Comparison of ENCODE assay signal across 9 mouse cellular contexts in genomic region chr17:36825525-36825924, GRCm38 (mm10). TPM values are rescaled to one million over a fixed set of nuclear protein-coding genes. Genes with fewer than 3 reads are reported as not detected.
A peak's percentile ranks its signal among the peaks of the same experiment; 100 is the strongest.
DNase-seq lines count a peak whose midpoint lies in the region; ATAC-seq and TF ChIP-seq lines count a peak whose summit lies in the region.
"Had no signal": no experiment of that assay in that cellular context is flagged by ENCODE, and none has a peak within 500 bp of the region (broad histone marks: within the 10 kb centered on the region; RNA-seq: fewer than 3 reads in every experiment).

No protein-coding gene starts in this region.

- peak; percentile 59; the same call in 1 of the 2 replicates for ATAC-seq in kidney, postnatal 0 days (replicated peaks; ENCODE audit: low FRiP score, low read depth)
- peak; percentile 69 for ATAC-seq in forebrain, embryonic 16.5 days
- peak; percentile 90 for ATAC-seq in neural tube, embryonic 15.5 days (ENCODE audit: low FRiP score)
- ATAC-seq in kidney, embryonic 16.5 days (ENCODE audit: low FRiP score, low TSS enrichment): no peak

- in situ Hi-C loops in ES-E14 (cut with MboI; ENCODE audit: low sequenced_read_pairs in 2 of 2, unreplicated experiment in 2 of 2): no loop called here

- H3K4me3 ChIP-seq in kidney, postnatal 0 days (replicated peaks; ENCODE audit: low read depth, low read length): no peak overlapping the region
- 0 out of 4 replicates have a peak overlapping the region, but pooled peaks of 1 of the 2 experiments have one; percentile 16 for H3K4me3 ChIP-seq in ES-E14 (ENCODE audit: insufficient read depth in 1 of 2, low read depth in 1 of 2, low read length in 2 of 2, poor library complexity in 1 of 2, severe bottlenecking in 1 of 2)
- H3K4me3 ChIP-seq in forebrain, embryonic 16.5 days (replicated peaks; ENCODE audit: low read length): no peak overlapping the region
- no peak overlapping the region for H3K4me3 ChIP-seq in neural tube, embryonic 15.5 days (replicated peaks)
- H3K4me3 ChIP-seq in kidney, embryonic 16.5 days (ENCODE audit: low read length): no peak overlapping the region

- H3K4me1 ChIP-seq in kidney, postnatal 0 days (replicated peaks; ENCODE audit: insufficient read depth, low read length): no peaks in the 10 kb centered on the region
- H3K4me1 ChIP-seq in ES-E14 (ENCODE audit: control insufficient read depth in 2 of 2, insufficient read depth in 2 of 2, low read length in 2 of 2, poor library complexity in 1 of 2): no peaks in the 10 kb centered on the region
- no peaks in the 10 kb centered on the region for H3K4me1 ChIP-seq in forebrain, embryonic 16.5 days (replicated peaks; ENCODE audit: control insufficient read depth, insufficient read depth, low read length)
- H3K4me1 ChIP-seq in neural tube, embryonic 15.5 days: no peaks in the 10 kb centered on the region
- no peaks in the 10 kb centered on the region for H3K4me1 ChIP-seq in kidney, embryonic 16.5 days (ENCODE audit: insufficient read depth, low read length)

- no peaks in the 10 kb centered on the region for H3K9me3 ChIP-seq in kidney, postnatal 0 days (replicated peaks; ENCODE audit: low read length)
- H3K9me3 ChIP-seq in ES-E14 (ENCODE audit: control insufficient read depth, insufficient read depth, low read depth, low read length): no peaks in the 10 kb centered on the region
- H3K9me3 ChIP-seq in forebrain, embryonic 16.5 days (ENCODE audit: control insufficient read depth, low read length): no peaks in the 10 kb centered on the region
- no peaks in the 10 kb centered on the region for H3K9me3 ChIP-seq in neural tube, embryonic 15.5 days (replicated peaks)
- H3K9me3 ChIP-seq in kidney, embryonic 16.5 days (ENCODE audit: low read length): no peaks in the 10 kb centered on the region

- no peak overlapping the region for H3K4me2 ChIP-seq in kidney, postnatal 0 days (ENCODE audit: low read length)
- no peak overlapping the region for H3K4me2 ChIP-seq in forebrain, embryonic 16.5 days (ENCODE audit: low read length)
- H3K4me2 ChIP-seq in neural tube, embryonic 15.5 days: peak overlapping the region; percentile 50
- H3K4me2 ChIP-seq in kidney, embryonic 16.5 days (replicated peaks; ENCODE audit: low read depth, low read length): no peak overlapping the region

- H3K9ac ChIP-seq in kidney, postnatal 0 days (ENCODE audit: low read depth, low read length): no peak overlapping the region
- H3K9ac ChIP-seq in ES-E14 (ENCODE audit: insufficient read depth, low read depth, low read length, poor library complexity, severe bottlenecking): no peak overlapping the region
- H3K9ac ChIP-seq in forebrain, embryonic 16.5 days (replicated peaks; ENCODE audit: low read depth, low read length): no peak overlapping the region
- H3K9ac ChIP-seq in neural tube, embryonic 15.5 days (replicated peaks): no peak overlapping the region
- no peak overlapping the region for H3K9ac ChIP-seq in kidney, embryonic 16.5 days (replicated peaks; ENCODE audit: low read length)

- no peak; the same call in 1 of the 2 replicates for TF ChIP-seq CTCF in kidney, postnatal 0 days (IDR thresholded peaks at IDR 0.05; ENCODE audit: low read depth)

- DNase-seq in kidney, postnatal 0 days (ENCODE audit: low spot score): peak; percentile 49
- DNase-seq in kidney, adult 11 months: no peak
- DNase-seq in ES-E14 (ENCODE audit: low read depth, low spot score): peak; percentile 45
- no peak for DNase-seq in heart, adult 11 months
- DNase-seq in left cerebral cortex, postnatal 36 days (ENCODE audit: low spot score in 2 of 2): no peak

- intact Hi-C loops in left cerebral cortex, postnatal 36 days (cut with DNase I): no loop called here

- no peaks in the 10 kb centered on the region for H3K27me3 ChIP-seq in kidney, postnatal 0 days (ENCODE audit: insufficient read depth, low read length)
- H3K27me3 ChIP-seq in forebrain, embryonic 16.5 days (replicated peaks; ENCODE audit: control insufficient read depth, insufficient read depth, low read length): no peaks in the 10 kb centered on the region
- H3K27me3 ChIP-seq in neural tube, embryonic 15.5 days (replicated peaks): 0 out of 2 replicates have a peak, but pooled peaks cover 3% of the 10 kb centered on the region
- no peaks in the 10 kb centered on the region for H3K27me3 ChIP-seq in kidney, embryonic 16.5 days (ENCODE audit: insufficient read depth, low read length)

- 26% methylated on average over 4 of the region's 4 CpGs for WGBS in kidney, postnatal 0 days
- 32% methylated on average over 4 of the region's 4 CpGs for WGBS in forebrain, embryonic 16.5 days
- 38% methylated on average over 4 of the region's 4 CpGs for WGBS in neural tube, embryonic 15.5 days
- 26% methylated on average over 4 of the region's 4 CpGs for WGBS in kidney, embryonic 16.5 days

- H3K27ac ChIP-seq in kidney, postnatal 0 days: no peak overlapping the region
- no peak overlapping the region for H3K27ac ChIP-seq in ES-E14 (ENCODE audit: insufficient read depth, low read depth, low read length, poor library complexity, severe bottlenecking)
- H3K27ac ChIP-seq in forebrain, embryonic 16.5 days (ENCODE audit: low read length): no peak overlapping the region
- H3K27ac ChIP-seq in neural tube, embryonic 15.5 days (replicated peaks): no peak overlapping the region
- no peak overlapping the region for H3K27ac ChIP-seq in kidney, embryonic 16.5 days (ENCODE audit: low read length)

- no peaks in the 10 kb centered on the region for H3K36me3 ChIP-seq in kidney, postnatal 0 days (ENCODE audit: insufficient read depth, low read length)
- H3K36me3 ChIP-seq in ES-E14 (ENCODE audit: control insufficient read depth, insufficient read depth, low read length, poor library complexity, severe bottlenecking): no peaks in the 10 kb centered on the region
- no peaks in the 10 kb centered on the region for H3K36me3 ChIP-seq in forebrain, embryonic 16.5 days (ENCODE audit: control insufficient read depth, insufficient read depth)
- no peaks in the 10 kb centered on the region for H3K36me3 ChIP-seq in neural tube, embryonic 15.5 days
- no peaks in the 10 kb centered on the region for H3K36me3 ChIP-seq in kidney, embryonic 16.5 days (ENCODE audit: insufficient read depth, low read length)

TF ChIP-seq in ES-E14, 5 proteins besides CTCF, POLR2A, EP300 and RAD21:
- TF ChIP-seq MAFK (IDR thresholded peaks at IDR 0.05; ENCODE audit: insufficient read depth, low read depth, low read length): no peak
- no peak for TF ChIP-seq CHD2 (IDR thresholded peaks at IDR 0.05; ENCODE audit: low read depth, low read length)
- TF ChIP-seq ZC3H11A (IDR thresholded peaks at IDR 0.05; ENCODE audit: borderline replicate concordance, low read depth, low read length): no peak
- TF ChIP-seq HCFC1 (IDR thresholded peaks at IDR 0.05; ENCODE audit: borderline replicate concordance, insufficient read depth, low read length): no peak
- no peak; the same call in 1 of the 2 replicates for TF ChIP-seq ZNF384 (IDR thresholded peaks at IDR 0.05; ENCODE audit: low read depth, low read length)

RNA-seq across cellular contexts. Expression of gene Trim26, which starts 11.4 kb away (rescaled TPM):
- 33.2 and 33.6 TPM in 2 replicates for polyA plus RNA-seq in kidney, postnatal 0 days (2015; fragmentation: Nextera tagmentation; extraction: Ambion mirVana)
- total RNA-seq in ES-E14 (2012; rRNA removed): 21.1 and 24.6 TPM in 2 replicates
- polyA plus RNA-seq in forebrain, embryonic 16.5 days (2015; fragmentation: Nextera tagmentation; extraction: Ambion mirVana): 33.1 and 38.2 TPM in 2 replicates
- 51.2 and 52.0 TPM in 2 replicates for polyA plus RNA-seq in neural tube, embryonic 15.5 days (2015; fragmentation: Nextera tagmentation; extraction: Ambion mirVana)
- polyA plus RNA-seq in kidney, embryonic 16.5 days (2015; fragmentation: Nextera tagmentation; extraction: Ambion mirVana): 41.7 and 45.8 TPM in 2 replicates
- total RNA-seq in left cerebral cortex, postnatal 36 days (2021): 10 to 100 TPM; 18.1 to 20.4 TPM

RNA-seq across cellular contexts. Expression of gene H2-M10.6, which starts 13.6 kb away (rescaled TPM):
- not detected in 2 replicates for polyA plus RNA-seq in kidney, postnatal 0 days (2015; fragmentation: Nextera tagmentation; extraction: Ambion mirVana)
- not detected in 2 replicates for total RNA-seq in ES-E14 (2012; rRNA removed)
- polyA plus RNA-seq in forebrain, embryonic 16.5 days (2015; fragmentation: Nextera tagmentation; extraction: Ambion mirVana): not detected in 2 replicates
- not detected in 2 replicates for polyA plus RNA-seq in neural tube, embryonic 15.5 days (2015; fragmentation: Nextera tagmentation; extraction: Ambion mirVana)
- not detected in 2 replicates for polyA plus RNA-seq in kidney, embryonic 16.5 days (2015; fragmentation: Nextera tagmentation; extraction: Ambion mirVana)
- not detected for total RNA-seq in left cerebral cortex, postnatal 36 days (2021)
- polyA plus RNA-seq: large intestine, adult 2 months had no signal

RNA-seq across cellular contexts. Expression of gene Trim15, which starts 41.5 kb away (rescaled TPM):
- 0.08 TPM in 1 of 2 replicates, not detected in the other for polyA plus RNA-seq in kidney, postnatal 0 days (2015; fragmentation: Nextera tagmentation; extraction: Ambion mirVana)
- 0.16 TPM in 1 of 2 replicates, not detected in the other for total RNA-seq in ES-E14 (2012; rRNA removed)
- 0.25 and 0.31 TPM in 2 replicates for polyA plus RNA-seq in forebrain, embryonic 16.5 days (2015; fragmentation: Nextera tagmentation; extraction: Ambion mirVana)
- polyA plus RNA-seq in neural tube, embryonic 15.5 days (2015; fragmentation: Nextera tagmentation; extraction: Ambion mirVana): 0.73 and 0.82 TPM in 2 replicates
- polyA plus RNA-seq in kidney, embryonic 16.5 days (2015; fragmentation: Nextera tagmentation; extraction: Ambion mirVana): 0.22 and 0.27 TPM in 2 replicates
- total RNA-seq in left cerebral cortex, postnatal 36 days (2021): not detected

RNA-seq across cellular contexts. Expression of gene Trim10, which starts 43.8 kb away (rescaled TPM):
- 0.34 and 0.43 TPM in 2 replicates for polyA plus RNA-seq in kidney, postnatal 0 days (2015; fragmentation: Nextera tagmentation; extraction: Ambion mirVana)
- not detected in 2 replicates for total RNA-seq in ES-E14 (2012; rRNA removed)
- polyA plus RNA-seq in forebrain, embryonic 16.5 days (2015; fragmentation: Nextera tagmentation; extraction: Ambion mirVana): 1.1 and 1.7 TPM in 2 replicates
- polyA plus RNA-seq in neural tube, embryonic 15.5 days (2015; fragmentation: Nextera tagmentation; extraction: Ambion mirVana): 1.4 and 1.9 TPM in 2 replicates
- 2.1 and 2.4 TPM in 2 replicates for polyA plus RNA-seq in kidney, embryonic 16.5 days (2015; fragmentation: Nextera tagmentation; extraction: Ambion mirVana)
- not detected for total RNA-seq in left cerebral cortex, postnatal 36 days (2021)

RNA-seq across cellular contexts. Expression of gene H2-M10.5, which starts 52.8 kb away (rescaled TPM):
- not detected in 2 replicates for polyA plus RNA-seq in kidney, postnatal 0 days (2015; fragmentation: Nextera tagmentation; extraction: Ambion mirVana)
- total RNA-seq in ES-E14 (2012; rRNA removed): not detected in 2 replicates
- polyA plus RNA-seq in forebrain, embryonic 16.5 days (2015; fragmentation: Nextera tagmentation; extraction: Ambion mirVana): not detected in 2 replicates
- polyA plus RNA-seq in neural tube, embryonic 15.5 days (2015; fragmentation: Nextera tagmentation; extraction: Ambion mirVana): not detected in 2 replicates
- not detected in 2 replicates for polyA plus RNA-seq in kidney, embryonic 16.5 days (2015; fragmentation: Nextera tagmentation; extraction: Ambion mirVana)
- total RNA-seq in left cerebral cortex, postnatal 36 days (2021): not detected
- polyA plus RNA-seq: large intestine, adult 2 months had no signal

Comparison
In these comparisons a context has a peak if more than half of its experiments do, and no peak if none do; other contexts are left out.
1. DNase-seq: peak in kidney, postnatal 0 days (single experiment) and ES-E14 (single experiment); none in kidney, adult 11 months (single experiment), heart, adult 11 months (single experiment) and left cerebral cortex, postnatal 36 days (0 of 2).